Mouse (Mus musculus) MEL (cell line): ENCODE measurements around the gene Grtp1. TPM values are rescaled to one million over a fixed set of nuclear protein-coding genes. Genes with fewer than 3 reads are reported as not detected.

Source experiments
- DNase-seq: peaks from one replicate; pipeline ENCODE4 v3.0.0; 2011; ENCODE audit warnings: low read depth, low spot score
- H3K27ac ChIP-seq: 2 replicates; pipeline ENCODE4 v1.5.1; 2012; ENCODE audit warnings: low read depth, mild to moderate bottlenecking, control low read depth, low read length, moderate library complexity; ENCODE audit not compliant: control insufficient read depth
- H3K27me3 ChIP-seq, 2 experiments: fragments of 150-350 bp in 1 of 2; sonication (generic) in 1 of 2; 2 replicates each; pipeline ENCODE4 v1.6.1; 2012; ENCODE audit warnings: low read length in 2 of 2, mild to moderate bottlenecking in 2 of 2, improper control_type of control experiment in 1 of 2, moderate library complexity in 1 of 2; ENCODE audit not compliant: insufficient read depth in 2 of 2, control insufficient read depth in 1 of 2
- H3K36me3 ChIP-seq, 2 experiments: 2 replicates each; pipeline ENCODE4 v1.6.1; 2012 to 2014; ENCODE audit warnings: low read length in 2 of 2, improper control_type of control experiment in 1 of 2, inconsistent platforms in 1 of 2, mild to moderate bottlenecking in 1 of 2; ENCODE audit not compliant: insufficient read depth in 2 of 2, control insufficient read depth in 1 of 2
- H3K4me1 ChIP-seq, 2 experiments: fragments of 150-350 bp in 1 of 2; sonication (generic) in 1 of 2; 2 replicates each; pipeline ENCODE4 v1.6.1; 2012; ENCODE audit warnings: low read length in 2 of 2, improper control_type of control experiment in 1 of 2, mild to moderate bottlenecking in 1 of 2; ENCODE audit not compliant: insufficient read depth in 2 of 2, control insufficient read depth in 1 of 2
- H3K4me3 ChIP-seq, 2 experiments: fragments of 150-350 bp in 1 of 2; sonication (generic) in 1 of 2; 2 replicates each; pipeline ENCODE4 v1.5.1; 2012; ENCODE audit warnings: low read depth in 2 of 2, low read length in 2 of 2, mild to moderate bottlenecking in 2 of 2, moderate library complexity in 2 of 2, control low read depth in 1 of 2, improper control_type of control experiment in 1 of 2; ENCODE audit not compliant: control insufficient read depth in 1 of 2, insufficient read depth in 1 of 2
- H3K79me2 ChIP-seq: 2 replicates; pipeline ENCODE4 v1.6.1; 2012; ENCODE audit warnings: mild to moderate bottlenecking, low read length, moderate library complexity; ENCODE audit not compliant: control insufficient read depth, poor library complexity, insufficient read depth
- H3K9ac ChIP-seq: 2 replicates; pipeline ENCODE4 v1.6.1; 2012; ENCODE audit warnings: low read depth, mild to moderate bottlenecking, control low read depth, low read length, moderate library complexity; ENCODE audit not compliant: control insufficient read depth, poor library complexity, severe bottlenecking
- H3K9me3 ChIP-seq: fragments of 150-350 bp; sonication (generic); replicated peaks from 2 replicates; pipeline ENCODE4 v1.6.1; 2012; ENCODE audit warnings: mild to moderate bottlenecking, low read length, improper control_type of control experiment, moderate library complexity; ENCODE audit not compliant: insufficient read depth
- BHLHE40 ChIP-seq: IDR thresholded peaks from 2 replicates; pipeline ENCODE4 v1.6.1; 2012; ENCODE audit warnings: low read depth, mild to moderate bottlenecking, inconsistent platforms, low read length, improper control_type of control experiment, borderline replicate concordance
- E2F4 ChIP-seq: IDR thresholded peaks from 2 replicates; pipeline ENCODE4 v1.6.1; 2011; ENCODE audit warnings: low read depth, low read length, improper control_type of control experiment, borderline replicate concordance
- ETS1 ChIP-seq: IDR thresholded peaks from 2 replicates; pipeline ENCODE4 v1.6.1; 2012; ENCODE audit warnings: low read depth, mild to moderate bottlenecking, inconsistent platforms, low read length, improper control_type of control experiment, moderate library complexity
- GABPA ChIP-seq: IDR thresholded peaks from 2 replicates; pipeline ENCODE4 v1.6.1; 2012; ENCODE audit warnings: low read depth, mild to moderate bottlenecking, inconsistent platforms, low read length, improper control_type of control experiment, moderate library complexity
- GATA1 ChIP-seq: IDR thresholded peaks from 2 replicates; pipeline ENCODE4 v1.6.1; 2011; ENCODE audit warnings: low read depth, low read length, improper control_type of control experiment
- HCFC1 ChIP-seq: IDR thresholded peaks from 2 replicates; pipeline ENCODE4 v1.6.1; 2012; ENCODE audit warnings: low read depth, mild to moderate bottlenecking, inconsistent platforms, low read length, improper control_type of control experiment, moderate library complexity
- JUND ChIP-seq: IDR thresholded peaks from 2 replicates; pipeline ENCODE4 v1.6.1; 2011; ENCODE audit warnings: low read depth, mild to moderate bottlenecking, improper control_type of control experiment, low read length
- KAT2A ChIP-seq: conservative IDR thresholded peaks from 2 replicates; pipeline ENCODE4 v1.6.1; 2012; ENCODE audit warnings: low read depth, low read length, improper control_type of control experiment, inconsistent platforms
- MAZ ChIP-seq: IDR thresholded peaks from 2 replicates; pipeline ENCODE4 v1.6.1; 2012; ENCODE audit warnings: low read depth, mild to moderate bottlenecking, inconsistent platforms, low read length, improper control_type of control experiment
- MXI1 ChIP-seq: IDR thresholded peaks from 2 replicates; pipeline ENCODE4 v1.6.1; 2011; ENCODE audit warnings: mild to moderate bottlenecking, low read depth, low read length, improper control_type of control experiment
- NELFE ChIP-seq: IDR thresholded peaks from 2 replicates; pipeline ENCODE4 v1.6.1; 2011; ENCODE audit warnings: low read depth, low read length, improper control_type of control experiment
- POLR2A ChIP-seq, 2 experiments: IDR thresholded peaks; 2 replicates each; pipeline ENCODE4 v1.6.1; 2011 to 2012; ENCODE audit warnings: low read length in 2 of 2, mild to moderate bottlenecking in 2 of 2, control low read depth in 1 of 2, improper control_type of control experiment in 1 of 2, low read depth in 1 of 2, moderate library complexity in 1 of 2; ENCODE audit not compliant: control insufficient read depth in 1 of 2, insufficient read depth in 1 of 2, poor library complexity in 1 of 2
- POLR2AphosphoS5 ChIP-seq: IDR thresholded peaks from 2 replicates; pipeline ENCODE4 v1.6.1; 2012; ENCODE audit warnings: low read depth, borderline replicate concordance, mild to moderate bottlenecking, inconsistent platforms, low read length, moderate library complexity, mixed read lengths
- RCOR1 ChIP-seq: IDR thresholded peaks from 2 replicates; pipeline ENCODE4 v1.6.1; 2012; ENCODE audit warnings: low read depth, mild to moderate bottlenecking, inconsistent platforms, low read length, improper control_type of control experiment
- SIN3A ChIP-seq: IDR thresholded peaks from 2 replicates; pipeline ENCODE4 v1.6.1; 2012; ENCODE audit warnings: low read length, improper control_type of control experiment, inconsistent platforms
- TBP ChIP-seq: IDR thresholded peaks from 2 replicates; pipeline ENCODE4 v1.8.0; 2011; ENCODE audit warnings: low read depth, low read length, improper control_type of control experiment
- TCF12 ChIP-seq: IDR thresholded peaks from 2 replicates; pipeline ENCODE4 v1.6.1; 2014; ENCODE audit warnings: low read depth, mild to moderate bottlenecking, inconsistent platforms, low read length, improper control_type of control experiment, moderate library complexity
- USF1 ChIP-seq: IDR thresholded peaks from 2 replicates; pipeline ENCODE4 v1.6.1; 2014; ENCODE audit warnings: low read depth, mild to moderate bottlenecking, inconsistent platforms, low read length, improper control_type of control experiment, moderate library complexity
- ZMIZ1 ChIP-seq: IDR thresholded peaks from 2 replicates; pipeline ENCODE4 v1.6.1; 2012; ENCODE audit warnings: low read depth, mild to moderate bottlenecking, inconsistent platforms, low read length, improper control_type of control experiment, moderate library complexity
- ZNF384 ChIP-seq: IDR thresholded peaks from 2 replicates; pipeline ENCODE4 v1.6.1; 2012; ENCODE audit warnings: low read depth, mild to moderate bottlenecking, inconsistent platforms, low read length, improper control_type of control experiment
- polyA plus RNA-seq, 2 experiments: library from polyadenylated mRNA; stranded (reverse) in 1 of 2; unstranded in 1 of 2; fragments of >175 nt in 1 of 2; fragments of >200 nt in 1 of 2; gene quantifications; 2 replicates each; pipeline versions ENCODE4 v1.2.1 to v1.2.4; 2012; ENCODE audit warnings: low replicate concordance in 2 of 2, low read depth in 1 of 2; ENCODE audit not compliant: insufficient read length in 2 of 2, insufficient read depth in 1 of 2, missing spikeins in 1 of 2
- total RNA-seq: library from RNA; depleted of rRNA; stranded (reverse); fragments of 300-350 nt; gene quantifications from 2 replicates; pipeline ENCODE4 v1.2.3, GENCODE M21; 2012; rRNA removed

Grtp1 gene
- total RNA-seq (8.2 and 11.9 TPM in 2 replicates), polyA plus RNA-seq (10 to 100 TPM in 1 of 2 experiments, not detected in 1; 15.1 TPM)

- TF ChIP-seq MAZ: no peak
- TF ChIP-seq RCOR1: 0 out of 2 replicates have a peak, but pooled peaks have one; percentile 5
- TF ChIP-seq POLR2A (IDR thresholded peaks at IDR 0.05; ENCODE audit: control insufficient read depth in 1 of 2, insufficient read depth in 1 of 2, low read depth in 1 of 2, low read length in 2 of 2, poor library complexity in 1 of 2): peak; percentile 56 to 87; a peak in 3 of 4 replicates
- TF ChIP-seq NELFE: peak; percentile 54; the same call in 1 of the 2 replicates
- peak; percentile 53 for TF ChIP-seq MXI1
- TF ChIP-seq SIN3A: peak; percentile 50; the same call in 1 of the 2 replicates
- TF ChIP-seq ZMIZ1: peak; percentile 42; the same call in 1 of the 2 replicates
- TF ChIP-seq JUND: no peak
- 0 out of 2 replicates have a peak, but pooled peaks have one; percentile 22 for TF ChIP-seq HCFC1
- TF ChIP-seq, all 39 proteins: peak for 7
- Histone ChIP-seq H3K9me3 (no peaks in the 10 kb centered on the region), H3K27me3 (no peaks in the 10 kb centered on the region), H3K36me3 (peaks cover 0 to 24% of the 10 kb centered on the region in 2 experiments; a peak in 2 of 4 replicates), H3K79me2 (peaks cover 1% of the 10 kb centered on the region; the same call in 1 of the 2 replicates), H3K27ac (peak within 1 kb of the TSS; percentile 18; the same call in 1 of the 2 replicates), H3K4me3 (peak within 1 kb of the TSS; percentile 72 to 96), H3K4me1 (peaks cover 7 to 32% of the 10 kb centered on the region in 2 experiments), H3K9ac (peak within 1 kb of the TSS; percentile 77)
- DNase-seq: peak; percentile 62
Measured at GRCm38 (mm10) chr8:13200301-13201012, at the start of gene Grtp1. Gene Grtp1 (minus strand): TSS chr8:13200620.

- Histone ChIP-seq H3K4me1 (no peaks in the 10 kb centered on the region), H3K27me3 (peaks cover 0 to 7% of the 10 kb centered on the region in 2 experiments; a peak in 2 of 4 replicates), H3K9ac (no peak overlapping the region), H3K4me3 (no peak overlapping the region), H3K79me2 (no peaks in the 10 kb centered on the region), H3K27ac (no peak overlapping the region), H3K36me3 (no peaks in the 10 kb centered on the region), H3K9me3 (no peaks in the 10 kb centered on the region)
- DNase-seq: no peak
- TF ChIP-seq BHLHE40 (no peak), USF1 (no peak), MAZ (no peak), KAT2A (no peak), GATA1 (no peak), E2F4 (no peak), POLR2AphosphoS5 (no peak), TCF12 (no peak), ZNF384 (no peak), GABPA (no peak), POLR2A (IDR thresholded peaks at IDR 0.05; ENCODE audit: control insufficient read depth in 1 of 2, insufficient read depth in 1 of 2, low read depth in 1 of 2, low read length in 2 of 2, poor library complexity in 1 of 2) (no peak), ETS1 (no peak), TBP (no peak)
Measured at GRCm38 (mm10) chr8:13244343-13244880, 44.0 kb upstream of the Grtp1 start.
